9 mouse cellular contexts compared by ENCODE assay signal in genomic region chr14:20258185-20259113, GRCm38 (mm10). TPM values are rescaled to one million over a fixed set of nuclear protein-coding genes. Genes with fewer than 3 reads are reported as not detected.
DNase-seq lines count a peak whose midpoint lies in the region; ATAC-seq and TF ChIP-seq lines count a peak whose summit lies in the region.
"Had no signal": no experiment of that assay in that cellular context is flagged by ENCODE, and none has a peak within 500 bp of the region (broad histone marks: within the 10 kb centered on the region; RNA-seq: fewer than 3 reads in every experiment).

No protein-coding gene starts in this region.

- no peaks in the 10 kb centered on the region for H3K9me3 ChIP-seq in embryonic facial prominence, embryonic 11.5 days (replicated peaks; ENCODE audit: control insufficient read depth, low read length)
- no peaks in the 10 kb centered on the region for H3K9me3 ChIP-seq in liver, embryonic 12.5 days (replicated peaks)
- H3K9me3 ChIP-seq in neural tube, embryonic 13.5 days: no peaks in the 10 kb centered on the region
- H3K9me3 ChIP-seq in stomach, postnatal 0 days (ENCODE audit: control insufficient read depth, low read length): no peaks in the 10 kb centered on the region
- H3K9me3 ChIP-seq: embryonic facial prominence, embryonic 15.5 days had no signal

- H3K9ac ChIP-seq in embryonic facial prominence, embryonic 11.5 days (replicated peaks; ENCODE audit: low read length): no peak overlapping the region
- H3K9ac ChIP-seq in liver, embryonic 12.5 days: no peak overlapping the region
- H3K9ac ChIP-seq in neural tube, embryonic 13.5 days: no peak overlapping the region
- no peak overlapping the region for H3K9ac ChIP-seq in stomach, postnatal 0 days (ENCODE audit: low read length)
- H3K9ac ChIP-seq: embryonic facial prominence, embryonic 15.5 days had no signal

- TF ChIP-seq CTCF in C2C12 (IDR thresholded peaks at IDR 0.05; ENCODE audit: control insufficient read depth, insufficient read depth, insufficient read length): peak; percentile 91
- TF ChIP-seq CTCF in stomach, postnatal 0 days (IDR thresholded peaks at IDR 0.05; ENCODE audit: low read depth): peak; percentile 97

- ATAC-seq in embryonic facial prominence, embryonic 11.5 days (replicated peaks; ENCODE audit: insufficient number of reproducible peaks, low FRiP score, low TSS enrichment, low read depth): peak; percentile 73
- peak; percentile 13; the same call in 1 of the 2 replicates for ATAC-seq in liver, embryonic 12.5 days
- ATAC-seq in neural tube, embryonic 13.5 days (ENCODE audit: low read depth): peak; percentile 83
- peak; percentile 76 for ATAC-seq in stomach, postnatal 0 days (ENCODE audit: low FRiP score, low TSS enrichment)

- H3K36me3 ChIP-seq in C2C12 (ENCODE audit: control insufficient read depth, insufficient read depth): no peaks in the 10 kb centered on the region
- H3K36me3 ChIP-seq in embryonic facial prominence, embryonic 11.5 days (replicated peaks; ENCODE audit: control insufficient read depth, insufficient read depth, low read depth, low read length): no peaks in the 10 kb centered on the region
- H3K36me3 ChIP-seq in liver, embryonic 12.5 days: no peaks in the 10 kb centered on the region
- H3K36me3 ChIP-seq in neural tube, embryonic 13.5 days: no peaks in the 10 kb centered on the region
- no peaks in the 10 kb centered on the region for H3K36me3 ChIP-seq in stomach, postnatal 0 days (ENCODE audit: control insufficient read depth, insufficient read depth, low read length)
- H3K36me3 ChIP-seq: embryonic facial prominence, embryonic 15.5 days had no signal

- H3K79me3 ChIP-seq in C2C12 (ENCODE audit: low read depth): no peaks in the 10 kb centered on the region

- H3K79me2 ChIP-seq in C2C12 (ENCODE audit: control insufficient read depth, insufficient read depth): no peaks in the 10 kb centered on the region

- WGBS in embryonic facial prominence, embryonic 11.5 days: 58% methylated on average over 8 of the region's 8 CpGs
- WGBS in liver, embryonic 12.5 days (ENCODE audit: insufficient replicate concordance): 46% methylated on average over 8 of the region's 8 CpGs
- WGBS in neural tube, embryonic 13.5 days: 54% methylated on average over 8 of the region's 8 CpGs
- WGBS in stomach, postnatal 0 days: 41% methylated on average over 8 of the region's 8 CpGs

- H3K27me3 ChIP-seq in C2C12 (ENCODE audit: control insufficient read depth, insufficient read depth, insufficient read length): peaks cover 41% of the 10 kb centered on the region
- H3K27me3 ChIP-seq in embryonic facial prominence, embryonic 11.5 days (ENCODE audit: control insufficient read depth, insufficient read depth, low read length): no peaks in the 10 kb centered on the region
- peaks cover 17% of the 10 kb centered on the region; the same call in 1 of the 2 replicates for H3K27me3 ChIP-seq in liver, embryonic 12.5 days (replicated peaks)
- 0 out of 2 replicates have a peak, but pooled peaks cover 4% of the 10 kb centered on the region for H3K27me3 ChIP-seq in neural tube, embryonic 13.5 days
- H3K27me3 ChIP-seq in stomach, postnatal 0 days (ENCODE audit: control insufficient read depth, insufficient read depth, low read length): no peaks in the 10 kb centered on the region
- H3K27me3 ChIP-seq: embryonic facial prominence, embryonic 15.5 days had no signal

- peak; percentile 84 for DNase-seq in adrenal gland, postnatal 36 days
- DNase-seq in embryonic facial prominence, embryonic 11.5 days (ENCODE audit: low spot score): peak; percentile 76
- peak; percentile 31 to 55 for DNase-seq in heart, adult 9 months (ENCODE audit: low spot score in 2 of 2)
- DNase-seq in kidney, postnatal 10 days: peak; percentile 89
- peak; percentile 87 for DNase-seq in stomach, postnatal 0 days (ENCODE audit: low spot score)

- no peak overlapping the region for H3ac ChIP-seq in C2C12 (ENCODE audit: control insufficient read depth, insufficient read length, low read depth)

- no peak overlapping the region for H3K4me3 ChIP-seq in C2C12 (ENCODE audit: insufficient read depth, poor library complexity, severe bottlenecking)
- H3K4me3 ChIP-seq in embryonic facial prominence, embryonic 11.5 days (ENCODE audit: low read depth, low read length): no peak overlapping the region
- no peak overlapping the region for H3K4me3 ChIP-seq in liver, embryonic 12.5 days
- H3K4me3 ChIP-seq in neural tube, embryonic 13.5 days: no peak overlapping the region
- H3K4me3 ChIP-seq in stomach, postnatal 0 days (ENCODE audit: low read depth, low read length): no peak overlapping the region
- H3K4me3 ChIP-seq: embryonic facial prominence, embryonic 15.5 days had no signal

- no peaks in the 10 kb centered on the region for H3K4me1 ChIP-seq in embryonic facial prominence, embryonic 11.5 days (ENCODE audit: control insufficient read depth, insufficient read depth, low read length)
- no peaks in the 10 kb centered on the region for H3K4me1 ChIP-seq in liver, embryonic 12.5 days
- no peaks in the 10 kb centered on the region for H3K4me1 ChIP-seq in neural tube, embryonic 13.5 days (replicated peaks)
- H3K4me1 ChIP-seq in stomach, postnatal 0 days (replicated peaks; ENCODE audit: control insufficient read depth, insufficient read depth): no peaks in the 10 kb centered on the region
- H3K4me1 ChIP-seq: embryonic facial prominence, embryonic 15.5 days had no signal

- no peak overlapping the region for H3K4me2 ChIP-seq in embryonic facial prominence, embryonic 11.5 days (ENCODE audit: low read depth, low read length)
- H3K4me2 ChIP-seq in liver, embryonic 12.5 days: no peak overlapping the region
- H3K4me2 ChIP-seq in neural tube, embryonic 13.5 days: no peak overlapping the region
- H3K4me2 ChIP-seq in stomach, postnatal 0 days (replicated peaks; ENCODE audit: low read depth): no peak overlapping the region
- H3K4me2 ChIP-seq: embryonic facial prominence, embryonic 15.5 days had no signal

- no peak for TF ChIP-seq EP300 in stomach, postnatal 0 days (optimal IDR thresholded peaks at IDR 0.05)

- no peak overlapping the region for H3K27ac ChIP-seq in embryonic facial prominence, embryonic 11.5 days (replicated peaks; ENCODE audit: low read depth, low read length)
- H3K27ac ChIP-seq in liver, embryonic 12.5 days: no peak overlapping the region
- H3K27ac ChIP-seq in neural tube, embryonic 13.5 days (replicated peaks): no peak overlapping the region
- H3K27ac ChIP-seq in stomach, postnatal 0 days (replicated peaks): no peak overlapping the region
- H3K27ac ChIP-seq: embryonic facial prominence, embryonic 15.5 days had no signal

TF ChIP-seq in C2C12, 6 proteins besides CTCF, POLR2A, EP300 and RAD21:
- TF ChIP-seq USF1 (IDR thresholded peaks at IDR 0.05; ENCODE audit: low read depth) (no peak), MYOD1 (IDR thresholded peaks at IDR 0.05; ENCODE audit: control insufficient read depth, insufficient read length, low read depth) (no peak), MAX (IDR thresholded peaks at IDR 0.05) (no peak), MYOG (IDR thresholded peaks at IDR 0.05; ENCODE audit: control insufficient read depth, extremely low read depth, insufficient read length) (no peak), CEBPB (IDR thresholded peaks at IDR 0.05; ENCODE audit: low read depth) (no peak), FOSL1 (IDR thresholded peaks at IDR 0.05; ENCODE audit: insufficient read depth, low read length, poor library complexity, severe bottlenecking) (no peak)
TF ChIP-seq in C2C12: peak in this region for 0.

RNA-seq across cellular contexts. Expression of gene Kcnk16, which starts 10.6 kb away (rescaled TPM):
- not detected for polyA plus RNA-seq in C2C12 (2012; fragmentation: generic; extraction: Trizol)
- total RNA-seq in adrenal gland, postnatal 36 days (2021): not detected
- 0.31 TPM in 1 of 2 replicates, not detected in the other for polyA plus RNA-seq in embryonic facial prominence, embryonic 11.5 days (2014; fragmentation: Nextera tagmentation; extraction: Ambion mirVana)
- 1.4 and 1.7 TPM in 2 replicates for polyA plus RNA-seq in liver, embryonic 12.5 days (2016; fragmentation: Nextera tagmentation; extraction: Ambion mirVana)
- polyA plus RNA-seq in neural tube, embryonic 13.5 days (2015; fragmentation: Nextera tagmentation; extraction: Ambion mirVana): 0.22 TPM in 1 of 2 replicates, not detected in the other
- polyA plus RNA-seq in stomach, postnatal 0 days (2015; fragmentation: Nextera tagmentation; extraction: Ambion mirVana): 4.8 and 5.7 TPM in 2 replicates

RNA-seq across cellular contexts. Expression of gene Nudt13, which starts 36.0 kb away (rescaled TPM):
- 4.9 TPM for polyA plus RNA-seq in C2C12 (2012; fragmentation: generic; extraction: Trizol)
- total RNA-seq in adrenal gland, postnatal 36 days (2021): 10 to 100 TPM; 38.7 to 47.9 TPM
- 8.9 and 10.7 TPM in 2 replicates for polyA plus RNA-seq in embryonic facial prominence, embryonic 11.5 days (2014; fragmentation: Nextera tagmentation; extraction: Ambion mirVana)
- polyA plus RNA-seq in liver, embryonic 12.5 days (2016; fragmentation: Nextera tagmentation; extraction: Ambion mirVana): 7.8 and 9.3 TPM in 2 replicates
- polyA plus RNA-seq in neural tube, embryonic 13.5 days (2015; fragmentation: Nextera tagmentation; extraction: Ambion mirVana): 10.5 and 13.0 TPM in 2 replicates
- polyA plus RNA-seq in stomach, postnatal 0 days (2015; fragmentation: Nextera tagmentation; extraction: Ambion mirVana): 11.6 and 11.8 TPM in 2 replicates

Comparison
In these comparisons a context has a peak if more than half of its experiments do, and no peak if none do; other contexts are left out.
1. ATAC-seq: peak in every context shown above with its lines; median percentile 83 in neural tube, embryonic 13.5 days; 76 in stomach, postnatal 0 days; 73 in embryonic facial prominence, embryonic 11.5 days; 13 in liver, embryonic 12.5 days.